Mouse (Mus musculus) neural tube, embryonic 11.5 days (tissue): Measurements from ENCODE around the gene Lpp. TPM values are rescaled to one million over a fixed set of nuclear protein-coding genes. Genes with fewer than 3 reads are reported as not detected.

Experiments used
- ATAC-seq: fragments of 200-750 bp; cut with Nextera tagmentation; 2 replicates; pipeline ENCODE4 v1.8.0; 2017; ENCODE audit warnings: moderate number of reproducible peaks, mild to moderate bottlenecking, moderate TSS enrichment, moderate library complexity; ENCODE audit not compliant: insufficient read depth, low FRiP score, low TSS enrichment
- DNase-seq: peaks from one replicate; pipeline ENCODE4 v3.0.0-alpha.2; 2015; ENCODE audit warnings: low spot score
- H3K27ac ChIP-seq: fragments of 300-500 bp; sonication (generic); 2 replicates; pipeline ENCODE4 v1.5.1; 2014; ENCODE audit warnings: low read depth, mild to moderate bottlenecking, low read length
- H3K27me3 ChIP-seq: fragments of 300-500 bp; sonication (generic); 2 replicates; pipeline ENCODE4 v1.6.1; 2014; ENCODE audit warnings: mild to moderate bottlenecking, low read length, mixed read lengths; ENCODE audit not compliant: control insufficient read depth, insufficient read depth
- H3K36me3 ChIP-seq: fragments of 300-500 bp; sonication (generic); 2 replicates; pipeline ENCODE4 v1.6.1; 2014; ENCODE audit warnings: mild to moderate bottlenecking, low read length, moderate library complexity, mixed read lengths; ENCODE audit not compliant: control insufficient read depth, insufficient read depth
- H3K4me1 ChIP-seq: fragments of 300-500 bp; sonication (generic); 2 replicates; pipeline ENCODE4 v1.6.1; 2014; ENCODE audit warnings: low read length, mixed read lengths; ENCODE audit not compliant: control insufficient read depth, insufficient read depth
- H3K4me2 ChIP-seq: fragments of 300-500 bp; sonication (generic); 2 replicates; pipeline ENCODE4 v1.6.1; 2014; ENCODE audit warnings: low read depth, mild to moderate bottlenecking, moderate library complexity
- H3K4me3 ChIP-seq: fragments of 300-500 bp; sonication (generic); 2 replicates; pipeline ENCODE4 v1.5.1; 2014; ENCODE audit warnings: low read depth, low read length
- H3K9ac ChIP-seq: fragments of 300-500 bp; sonication (generic); 2 replicates; pipeline ENCODE4 v1.6.1; 2014; ENCODE audit warnings: mild to moderate bottlenecking, low read length
- H3K9me3 ChIP-seq: fragments of 300-500 bp; sonication (generic); 2 replicates; pipeline ENCODE4 v1.6.1; 2016; ENCODE audit warnings: low read length; ENCODE audit not compliant: control insufficient read depth
- WGBS: fragments of 180-500 bp; shearing (Covaris S2); extraction: QIAGEN DNeasy Blood & Tissue Kit; methylation state at CpG from one replicate; pipeline ENCODE4 v1.1.7; 2014; 5-methylcytosine and 5-hydroxymethylcytosine counted together
- polyA plus RNA-seq: library from polyadenylated mRNA; unstranded; fragments of >200 nt; fragmentation: Nextera tagmentation; extraction: Ambion mirVana; gene quantifications from 2 replicates; pipeline ENCODE4 v1.2.1, GENCODE M21; 2014

Gene Lpp
- polyA plus RNA-seq, 1 experiment from 2014 or later = 21.7 TPM

DNA sequence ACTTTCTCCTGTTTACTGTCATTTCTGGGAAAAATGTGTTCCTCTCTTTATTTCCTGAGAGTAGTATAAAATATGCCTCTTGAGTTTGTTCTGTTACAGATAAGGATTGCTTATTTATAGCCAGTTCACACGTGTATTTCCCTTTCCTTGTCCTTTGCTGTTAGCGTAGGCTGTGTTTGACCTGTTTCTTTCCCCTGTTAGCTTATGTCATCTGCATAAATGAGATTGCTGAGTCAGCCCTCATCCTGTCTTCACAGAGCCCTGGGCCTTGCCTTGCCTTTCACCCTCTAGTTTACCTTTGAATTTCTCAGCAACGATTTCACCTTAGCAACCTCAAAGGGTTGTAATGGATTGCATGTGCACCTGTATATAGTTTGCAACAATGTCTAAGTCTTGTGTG, 32.5 kb downstream of the Lpp start:
- H3K27ac ChIP-seq = no peak overlapping the region
- no peaks in the 10 kb centered on the region for H3K27me3 ChIP-seq
- DNase-seq (no peak), ATAC-seq (no peak)
- H3K9ac ChIP-seq = no peak overlapping the region
- no peak overlapping the region for H3K4me2 ChIP-seq
- H3K4me1 ChIP-seq = no peaks in the 10 kb centered on the region
- WGBS = 89% methylated on average over 3 of the region's 3 CpGs
- no peaks in the 10 kb centered on the region for H3K9me3 ChIP-seq
- H3K4me3 ChIP-seq = no peak overlapping the region
- H3K36me3 ChIP-seq = no peaks in the 10 kb centered on the region

DNA sequence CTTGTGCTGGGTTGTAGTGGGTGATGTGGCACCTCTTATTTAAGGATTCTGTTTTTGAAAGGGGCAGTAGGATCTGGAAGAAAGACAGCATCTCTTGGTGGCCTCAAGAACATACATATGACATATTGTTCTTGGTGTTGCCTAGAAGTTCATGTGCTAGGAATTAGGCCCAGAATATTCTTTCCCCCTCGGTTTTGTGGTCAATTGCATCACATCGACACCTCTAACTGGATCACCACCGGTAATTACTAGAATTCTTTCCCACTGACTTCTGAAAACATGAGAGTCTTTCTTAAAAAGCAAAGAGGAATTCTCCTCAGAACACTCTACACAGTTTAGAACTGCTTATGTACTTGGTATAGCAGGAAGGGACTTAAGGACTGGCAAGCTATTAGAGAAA, 34.3 kb downstream of the Lpp start:
- no peaks in the 10 kb centered on the region for H3K9me3 ChIP-seq
- H3K36me3 ChIP-seq = no peaks in the 10 kb centered on the region
- H3K27ac ChIP-seq = no peak overlapping the region
- ATAC-seq (no peak), DNase-seq (no peak)
- H3K4me3 ChIP-seq = no peak overlapping the region
- no peak overlapping the region for H3K4me2 ChIP-seq
- H3K4me1 ChIP-seq = no peaks in the 10 kb centered on the region
- H3K9ac ChIP-seq = no peak overlapping the region
- 94% methylated on average over 3 of the region's 3 CpGs for WGBS
- H3K27me3 ChIP-seq = no peaks in the 10 kb centered on the region

DNA sequence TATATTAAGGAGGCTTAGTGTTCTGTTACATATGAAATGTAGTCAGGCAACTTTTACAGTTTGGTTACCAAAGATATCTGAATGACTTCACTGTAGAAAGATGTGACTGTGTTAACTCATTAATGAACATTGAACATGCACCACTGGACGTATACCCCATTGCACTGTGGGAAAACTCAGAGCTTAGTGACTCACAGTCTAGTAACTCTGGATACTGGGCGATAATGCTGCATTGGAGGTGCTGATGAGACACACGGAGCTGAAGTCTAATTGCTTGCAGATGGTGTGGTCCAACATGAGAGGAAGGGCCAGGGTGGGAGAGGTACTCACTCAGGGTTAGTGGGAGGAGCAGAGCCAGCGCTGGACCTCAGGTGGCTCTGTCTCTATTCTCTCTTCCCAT, 34.7 kb downstream of the Lpp start:
- DNase-seq = no peak
- WGBS = 64% methylated on average over 4 of the region's 4 CpGs
- H3K4me3 ChIP-seq = no peak overlapping the region

DNA sequence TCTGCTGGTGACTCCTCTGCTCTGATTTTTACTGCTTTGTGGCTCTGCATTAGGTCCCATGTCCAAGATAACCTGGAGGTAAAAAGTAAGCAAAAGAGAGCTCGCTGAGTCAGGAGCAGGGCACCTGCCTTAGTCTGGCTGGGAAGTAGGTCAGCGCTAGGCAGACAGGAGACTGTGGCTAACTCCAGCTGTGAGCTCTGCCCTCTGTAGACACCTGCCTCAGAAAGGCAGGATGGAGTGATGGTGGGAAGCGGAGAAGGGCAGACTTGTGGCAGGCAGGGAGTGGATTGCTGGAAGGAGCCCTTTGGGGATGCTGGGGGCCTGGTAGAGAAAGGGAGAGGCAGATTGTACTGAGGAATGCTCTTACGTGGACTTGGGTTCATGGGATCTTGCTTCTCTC, 35.4 kb downstream of the Lpp start:
- Histone ChIP-seq H3K27me3 (no peaks in the 10 kb centered on the region), H3K4me1 (peaks cover 3% of the 10 kb centered on the region; the same call in 1 of the 2 replicates), H3K4me2 (no peak overlapping the region), H3K4me3 (no peak overlapping the region), H3K27ac (no peak overlapping the region), H3K9me3 (no peaks in the 10 kb centered on the region), H3K36me3 (no peaks in the 10 kb centered on the region), H3K9ac (no peak overlapping the region)
- 84% methylated on average over 4 of the region's 4 CpGs for WGBS
- no peak for DNase-seq
- no peak for ATAC-seq

More for the DNA sequence above, 34.7 kb downstream of the Lpp start:
- H3K9ac ChIP-seq = no peak overlapping the region
- no peaks in the 10 kb centered on the region for H3K27me3 ChIP-seq
- no peaks in the 10 kb centered on the region for H3K9me3 ChIP-seq
- H3K4me1 ChIP-seq = no peaks in the 10 kb centered on the region
- no peaks in the 10 kb centered on the region for H3K36me3 ChIP-seq
- no peak for ATAC-seq
- no peak overlapping the region for H3K4me2 ChIP-seq
- no peak overlapping the region for H3K27ac ChIP-seq

DNA sequence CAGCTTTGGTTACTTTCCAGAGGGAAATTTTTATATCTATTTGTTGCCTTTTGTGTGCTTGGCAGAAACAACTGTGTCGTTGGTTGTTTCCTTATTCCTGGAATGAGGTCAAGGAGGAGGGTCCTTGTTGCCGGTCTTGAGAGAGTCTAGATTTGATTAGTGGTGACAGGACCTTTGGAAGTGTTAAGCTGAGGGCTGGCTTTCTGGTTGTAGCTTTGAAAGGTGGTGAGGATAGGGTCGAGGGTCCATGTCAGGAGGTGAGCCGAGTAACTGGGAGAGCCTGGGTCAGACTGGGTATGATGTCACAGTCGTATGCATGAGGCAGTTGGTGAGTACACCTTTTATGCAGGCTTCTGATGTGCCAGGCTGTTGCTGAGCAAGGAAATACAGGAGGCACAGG, 36.4 kb downstream of the Lpp start:
- H3K36me3 ChIP-seq = no peaks in the 10 kb centered on the region
- no peak overlapping the region for H3K9ac ChIP-seq
- no peaks in the 10 kb centered on the region for H3K27me3 ChIP-seq
- H3K4me2 ChIP-seq = no peak overlapping the region
- no peak overlapping the region for H3K4me3 ChIP-seq
- whole genome bisulfite sequencing = 77% methylated on average over 5 of the region's 5 CpGs
- peaks cover 9% of the 10 kb centered on the region for H3K4me1 ChIP-seq
- no peak for ATAC-seq
- no peaks in the 10 kb centered on the region for H3K9me3 ChIP-seq
- no peak for DNase-seq
- H3K27ac ChIP-seq = no peak overlapping the region

DNA sequence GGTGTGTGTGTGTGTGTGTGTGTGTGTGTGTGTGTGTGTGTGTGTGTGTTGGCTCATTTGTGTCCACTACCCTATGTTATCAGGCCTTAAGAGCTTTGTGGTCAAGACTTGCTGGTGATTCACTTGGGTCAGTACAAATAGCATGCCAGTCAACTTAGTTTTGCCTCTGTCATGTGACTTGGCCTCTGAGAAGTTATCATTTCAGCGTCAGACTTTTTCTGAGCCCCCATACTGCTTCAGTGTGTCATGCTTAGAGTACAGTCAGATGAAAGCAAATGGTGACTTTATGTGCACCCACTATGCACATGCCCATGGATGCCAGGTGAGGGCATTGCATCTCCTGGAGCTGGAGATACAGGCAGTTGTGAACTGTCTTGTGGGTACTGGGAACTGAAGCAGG, 38.5 kb downstream of the Lpp start:
- no peak for DNase-seq
- H3K27ac ChIP-seq = no peak overlapping the region
- no peaks in the 10 kb centered on the region for H3K27me3 ChIP-seq
- peaks cover 9% of the 10 kb centered on the region for H3K4me1 ChIP-seq
- H3K4me2 ChIP-seq = no peak overlapping the region
- ATAC-seq = no peak
- no peaks in the 10 kb centered on the region for H3K9me3 ChIP-seq
- 96% methylated on average over 1 of the region's 1 CpGs for WGBS
- no peaks in the 10 kb centered on the region for H3K36me3 ChIP-seq
- H3K9ac ChIP-seq = no peak overlapping the region
- H3K4me3 ChIP-seq = no peak overlapping the region

DNA sequence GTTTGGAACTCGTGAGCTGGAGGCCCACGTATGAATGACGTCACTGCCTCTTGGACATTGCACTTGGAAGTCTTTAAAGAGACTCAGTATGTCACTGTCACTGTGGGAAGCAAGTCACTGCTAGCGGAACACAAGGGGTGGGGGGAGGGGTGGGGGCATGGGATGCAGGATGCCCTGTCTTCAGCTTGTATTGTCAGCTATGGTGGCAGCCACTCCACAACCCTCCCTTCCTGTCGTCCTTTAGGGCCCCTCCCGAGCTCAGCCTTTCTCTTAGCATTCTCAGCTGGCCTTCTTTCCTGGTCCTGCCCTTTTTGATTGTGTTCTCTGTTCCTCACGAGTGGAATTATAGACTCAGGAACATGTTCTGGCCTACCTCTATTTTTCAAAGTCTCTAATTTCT, 40.3 kb downstream of the Lpp start:
- Histone ChIP-seq H3K27ac (no peak overlapping the region), H3K9me3 (no peaks in the 10 kb centered on the region), H3K4me3 (no peak overlapping the region), H3K4me1 (peaks cover 9% of the 10 kb centered on the region), H3K9ac (no peak overlapping the region), H3K27me3 (no peaks in the 10 kb centered on the region), H3K36me3 (no peaks in the 10 kb centered on the region), H3K4me2 (no peak overlapping the region)
- ATAC-seq = no peak
- WGBS = 40% methylated on average over 7 of the region's 7 CpGs
- DNase-seq = no peak

DNA sequence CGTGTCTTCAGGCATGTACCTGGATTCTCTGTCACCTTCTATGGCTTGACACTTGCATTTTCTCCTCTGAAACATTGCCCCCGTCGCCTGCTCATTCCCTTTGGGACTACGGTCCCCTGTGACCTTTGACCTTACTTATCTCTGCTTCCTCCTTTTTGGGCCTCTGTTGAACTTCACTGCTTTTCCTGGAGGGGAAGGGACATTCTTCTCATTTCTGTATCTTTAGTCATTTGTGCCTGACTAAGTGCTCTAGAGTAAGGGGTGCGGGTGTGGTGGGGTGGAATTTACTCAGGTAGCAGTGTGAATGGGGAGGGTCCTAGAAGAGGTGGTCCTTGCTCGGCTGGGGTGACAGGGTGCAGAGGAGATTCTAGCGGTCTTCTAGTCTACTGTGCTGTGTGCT, 40.7 kb downstream of the Lpp start:
- DNase-seq (no peak), ATAC-seq (no peak)
- H3K27ac ChIP-seq = no peak overlapping the region
- H3K4me3 ChIP-seq = no peak overlapping the region
- WGBS = 78% methylated on average over 7 of the region's 7 CpGs
- no peaks in the 10 kb centered on the region for H3K36me3 ChIP-seq
- H3K27me3 ChIP-seq = no peaks in the 10 kb centered on the region
- peaks cover 9% of the 10 kb centered on the region for H3K4me1 ChIP-seq
- no peak overlapping the region for H3K4me2 ChIP-seq
- no peak overlapping the region for H3K9ac ChIP-seq
- no peaks in the 10 kb centered on the region for H3K9me3 ChIP-seq

DNA sequence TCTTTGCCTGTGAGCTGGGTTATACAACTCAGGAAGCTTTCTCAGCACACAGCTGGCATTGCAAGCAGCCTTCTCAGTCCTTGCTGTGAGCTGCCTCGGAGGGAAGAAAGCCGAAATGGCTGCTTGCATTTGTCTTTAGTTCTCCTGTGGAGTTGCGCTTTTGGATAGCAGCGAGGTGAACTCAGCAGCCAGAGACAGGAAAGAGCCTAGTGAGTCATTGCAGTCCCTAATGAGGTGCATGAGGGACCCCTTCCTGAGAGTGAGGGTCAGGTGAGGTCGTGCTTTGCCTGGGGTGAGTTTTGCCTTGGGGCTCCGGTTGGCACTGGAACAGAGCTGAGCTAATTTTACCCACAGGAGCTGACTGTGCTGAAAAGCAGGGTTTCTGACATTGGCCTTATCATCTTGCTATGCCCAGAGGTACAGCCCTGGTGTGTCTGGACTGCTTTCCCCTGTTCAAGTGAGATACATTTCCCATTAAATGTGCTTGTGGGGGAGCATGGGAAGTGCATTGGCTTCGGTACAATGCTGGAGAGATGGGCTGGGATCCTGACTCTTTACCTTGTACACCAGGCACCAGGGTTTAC, 41.3 kb downstream of the Lpp start:
- no peak for DNase-seq
- Histone ChIP-seq H3K4me2 (no peak overlapping the region), H3K9me3 (no peaks in the 10 kb centered on the region), H3K4me3 (no peak overlapping the region), H3K27ac (no peak overlapping the region), H3K4me1 (peaks cover 9% of the 10 kb centered on the region), H3K36me3 (no peaks in the 10 kb centered on the region), H3K27me3 (no peaks in the 10 kb centered on the region), H3K9ac (no peak overlapping the region)
- WGBS = 52% methylated on average over 7 of the region's 7 CpGs
- ATAC-seq = no peak
